Mouse (Mus musculus) embryonic fibroblast, embryonic 13.5 days (primary cell): Measurements from ENCODE around the gene Rad51b. TPM values are rescaled to one million over a fixed set of nuclear protein-coding genes. Genes with fewer than 3 reads are reported as not detected.

Source experiments
- H3K27ac ChIP-seq: 2 replicates; pipeline ENCODE4 v1.5.1; 2012; ENCODE audit warnings: low read length, control low read depth, inconsistent platforms; ENCODE audit not compliant: insufficient read depth
- H3K4me1 ChIP-seq: 2 replicates; pipeline ENCODE4 v1.6.1; 2011; ENCODE audit warnings: low read length; ENCODE audit not compliant: control insufficient read depth, insufficient read depth
- H3K4me3 ChIP-seq: 2 replicates; pipeline ENCODE4 v1.5.1; 2011; ENCODE audit warnings: mild to moderate bottlenecking, control low read depth, low read length; ENCODE audit not compliant: insufficient read depth
- CTCF ChIP-seq: IDR thresholded peaks from 2 replicates; pipeline ENCODE4 v1.5.1; 2011; ENCODE audit warnings: mild to moderate bottlenecking, control low read depth, low read length, moderate library complexity, borderline replicate concordance; ENCODE audit not compliant: insufficient read depth
- POLR2A ChIP-seq: IDR thresholded peaks from 2 replicates; pipeline ENCODE4 v1.6.1; 2011; ENCODE audit warnings: low read depth, mild to moderate bottlenecking, control low read depth, low read length, moderate library complexity
- polyA plus RNA-seq: library from polyadenylated mRNA; stranded (reverse); fragments of >200 nt; gene quantifications from 2 replicates; pipeline ENCODE4 v1.2.4, GENCODE M21; 2011; ENCODE audit warnings: low read depth; ENCODE audit not compliant: missing spikeins, insufficient read length

The Rad51b gene
- polyA plus RNA-seq, 1 experiment: 4.0 TPM

DNA sequence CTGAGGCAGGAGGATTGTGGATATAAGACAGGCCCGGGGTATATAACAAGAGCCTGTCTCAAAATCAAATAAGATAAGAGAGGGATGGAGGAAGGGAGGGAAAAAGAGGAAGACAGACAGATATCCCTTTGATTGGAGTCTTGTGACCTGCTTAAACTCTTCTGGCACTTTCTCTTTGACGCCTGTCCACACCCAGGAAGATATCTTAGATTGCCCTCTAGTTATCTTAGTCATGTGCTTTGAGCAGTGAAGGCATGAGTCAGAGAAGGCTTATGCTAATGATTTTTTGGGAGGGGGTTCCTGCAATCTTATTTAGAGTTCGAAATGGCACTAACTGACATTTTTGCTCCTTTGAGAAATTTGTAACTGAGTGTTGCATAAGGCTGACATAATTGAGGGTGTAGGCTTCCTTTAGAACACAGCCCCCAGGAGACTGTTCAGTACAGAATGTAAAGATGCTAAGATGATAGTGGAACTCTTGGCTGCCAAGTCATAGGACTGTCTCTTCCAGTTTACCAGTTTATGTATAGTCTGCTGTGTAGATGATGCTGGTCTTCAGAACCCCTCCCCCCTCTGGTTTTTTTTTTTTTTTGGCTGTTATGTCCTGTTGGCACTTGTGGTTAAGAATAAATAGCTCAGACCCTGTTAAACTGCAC, 55.1 kb downstream of the Rad51b start:
- no peak for TF ChIP-seq POLR2A
- no peak for TF ChIP-seq CTCF
- H3K4me3 ChIP-seq: no peak overlapping the region
- peak overlapping the region; percentile 39; the same call in 1 of the 2 replicates for H3K27ac ChIP-seq
- H3K4me1 ChIP-seq: peaks cover 29% of the 10 kb centered on the region

DNA sequence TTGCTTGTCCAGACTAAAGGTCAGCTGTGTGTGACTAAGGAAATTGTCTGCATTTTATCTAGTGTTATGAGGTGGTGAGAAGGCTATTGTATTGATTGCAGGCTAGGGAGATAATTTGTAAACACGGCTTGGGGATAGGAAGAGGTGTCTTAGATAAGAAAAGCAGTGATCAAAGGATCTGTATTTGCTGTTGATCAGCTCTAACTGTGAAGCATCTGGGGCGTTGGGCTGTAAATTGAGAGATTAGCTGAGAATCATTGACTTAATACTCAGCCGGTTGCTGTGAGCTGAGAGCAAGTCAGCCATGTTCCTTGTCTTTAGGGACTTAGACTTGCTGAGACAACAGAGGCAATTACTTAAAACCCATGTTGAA, 55.6 kb downstream of the Rad51b start:
- Histone ChIP-seq H3K4me3 (no peak overlapping the region), H3K4me1 (peaks cover 25% of the 10 kb centered on the region), H3K27ac (peak overlapping the region; percentile 59; the same call in 1 of the 2 replicates)
- no peak for TF ChIP-seq CTCF
- no peak for TF ChIP-seq POLR2A

DNA sequence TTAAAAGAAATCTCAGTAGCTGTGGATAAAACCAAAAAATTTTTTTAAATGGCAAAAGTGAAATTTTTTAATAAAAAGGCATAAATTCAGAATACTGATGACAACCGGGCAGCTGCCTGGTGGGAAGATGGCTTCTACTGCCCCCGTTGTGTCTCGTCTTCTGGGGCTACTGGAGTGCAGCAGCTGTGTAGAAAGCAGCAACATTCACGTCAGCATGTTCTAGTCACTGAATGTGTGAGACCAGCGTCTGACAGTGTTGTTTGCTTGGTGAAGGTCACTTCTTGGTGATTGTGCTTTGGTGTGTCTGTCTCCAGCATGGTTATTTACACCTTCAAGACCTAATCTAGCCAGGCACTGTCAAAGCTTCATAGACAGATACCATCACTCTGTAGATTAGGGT, 56.3 kb downstream of the Rad51b start:
- Histone ChIP-seq H3K4me3 (no peak overlapping the region), H3K27ac (no peak overlapping the region), H3K4me1 (peaks cover 25% of the 10 kb centered on the region)
- no peak for TF ChIP-seq POLR2A

DNA sequence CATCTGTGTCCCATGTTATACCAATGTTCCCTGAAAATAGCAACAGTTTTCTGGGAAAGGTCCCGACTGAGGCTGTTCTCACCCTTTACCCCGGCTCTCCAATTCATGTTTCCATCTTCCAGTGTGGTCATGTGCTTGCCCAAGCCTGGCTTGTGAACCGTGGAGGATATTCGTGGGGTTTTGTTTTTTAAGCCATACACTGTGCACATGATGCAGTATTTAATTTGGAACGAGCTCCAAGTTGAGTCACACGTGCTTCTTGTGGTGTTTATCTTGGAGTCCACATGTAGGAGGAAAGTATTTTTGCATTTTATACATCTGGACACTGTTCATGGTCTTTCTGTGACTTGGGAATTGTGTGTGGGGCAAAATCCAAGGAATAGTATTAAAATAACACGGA, 57.5 kb downstream of the Rad51b start:
- Histone ChIP-seq H3K27ac (peak overlapping the region; percentile 69), H3K4me3 (no peak overlapping the region)

DNA sequence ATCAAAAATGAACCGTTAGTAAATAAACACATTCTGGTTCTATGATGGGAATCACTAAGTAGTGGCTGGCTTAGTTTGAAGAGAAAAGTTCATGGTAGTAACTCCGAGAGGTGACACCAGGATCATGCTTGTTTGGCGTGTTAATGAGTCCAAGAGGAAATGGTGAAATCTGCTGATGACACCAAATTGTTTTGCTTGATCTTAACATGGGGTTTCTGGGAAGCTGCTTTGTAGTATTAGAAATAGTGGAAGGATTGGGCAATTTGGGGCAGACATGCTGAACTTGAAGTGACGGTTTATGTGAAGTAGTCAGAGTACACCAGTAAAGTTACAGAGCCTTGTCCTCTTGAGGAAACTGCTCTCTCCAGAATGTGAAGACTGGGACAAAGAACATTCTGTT, 59.1 kb downstream of the Rad51b start:
- no peak for TF ChIP-seq CTCF
- no peak for TF ChIP-seq POLR2A
- Histone ChIP-seq H3K27ac (no peak overlapping the region), H3K4me3 (no peak overlapping the region), H3K4me1 (peaks cover 25% of the 10 kb centered on the region)

More for the DNA sequence above, 57.5 kb downstream of the Rad51b start:
- no peak for TF ChIP-seq CTCF
- TF ChIP-seq POLR2A: no peak
- H3K4me1 ChIP-seq: peaks cover 25% of the 10 kb centered on the region

DNA sequence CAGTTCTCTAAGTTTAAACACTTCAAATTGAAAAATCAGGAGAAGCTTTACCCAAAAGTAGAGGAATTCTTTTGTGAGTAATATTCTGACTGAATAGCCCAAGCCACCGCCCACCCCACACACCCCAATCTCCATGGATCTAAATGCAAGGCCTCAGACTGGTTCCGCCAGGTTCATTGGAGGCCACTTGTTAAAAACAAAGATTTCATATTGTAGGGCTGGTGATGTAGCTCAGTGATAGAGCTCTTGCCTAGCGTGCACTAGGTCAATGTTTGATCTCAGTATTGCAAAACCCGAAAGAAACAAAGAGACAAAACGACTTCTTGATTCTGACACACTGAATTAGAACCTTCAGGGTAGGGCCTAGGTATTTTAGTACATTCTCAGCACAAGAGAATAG, 60.5 kb downstream of the Rad51b start:
- Histone ChIP-seq H3K27ac (no peak overlapping the region), H3K4me1 (peaks cover 16% of the 10 kb centered on the region), H3K4me3 (no peak overlapping the region)
- TF ChIP-seq POLR2A (no peak), CTCF (no peak)

DNA sequence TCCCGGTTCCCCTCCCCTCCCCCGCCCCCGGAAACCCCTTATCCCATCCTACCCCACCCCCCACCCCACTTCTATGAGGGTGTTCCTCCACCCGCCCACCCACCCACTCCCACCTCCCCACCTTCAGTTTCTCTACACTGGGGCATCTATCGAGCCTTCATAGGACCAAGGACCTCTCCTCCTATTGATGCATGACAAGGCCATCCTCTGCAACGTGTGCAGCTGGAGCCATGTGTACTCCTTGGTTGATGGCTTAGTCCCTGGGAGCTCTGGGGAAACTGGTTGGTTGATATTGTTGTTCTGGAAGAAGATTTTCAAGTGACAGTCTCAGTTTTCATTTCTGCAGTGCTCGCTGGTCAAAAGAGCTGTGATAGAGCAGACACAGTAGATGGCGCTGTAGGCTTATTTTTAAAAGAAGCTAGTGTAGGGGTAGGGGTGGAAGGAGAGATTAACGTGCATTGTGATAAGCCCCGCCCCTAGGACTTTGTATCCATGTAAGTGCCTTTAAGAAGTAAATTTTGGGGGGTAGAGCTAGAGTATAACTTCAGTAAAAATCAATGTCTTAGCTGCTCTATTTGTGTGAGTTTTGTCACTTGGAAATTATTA, 61.6 kb downstream of the Rad51b start:
- Histone ChIP-seq H3K4me1 (peaks cover 9% of the 10 kb centered on the region; the same call in 1 of the 2 replicates), H3K4me3 (no peak overlapping the region), H3K27ac (no peak overlapping the region)
- no peak for TF ChIP-seq POLR2A
- no peak for TF ChIP-seq CTCF

DNA sequence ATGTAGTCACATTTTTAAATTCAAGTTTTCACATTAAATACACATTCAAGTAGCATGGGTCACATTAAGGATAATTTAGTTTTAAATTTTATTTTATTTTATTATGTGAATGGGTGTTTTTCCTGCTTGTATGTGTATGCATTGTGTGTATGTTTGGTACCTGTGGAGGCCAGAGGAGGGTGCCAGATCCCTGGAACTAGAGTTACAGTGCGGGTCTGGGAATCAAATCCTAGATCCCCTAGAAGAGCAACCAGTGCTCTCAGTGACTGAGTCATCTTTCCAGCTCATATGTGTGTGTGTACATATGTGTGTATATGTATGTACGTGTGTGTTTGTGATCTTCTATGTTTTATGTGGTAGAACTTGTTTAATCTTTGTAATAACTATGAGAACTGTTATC, 62.3 kb downstream of the Rad51b start:
- TF ChIP-seq CTCF (no peak), POLR2A (no peak)
- H3K4me3 ChIP-seq: no peak overlapping the region
- peaks cover 7% of the 10 kb centered on the region; the same call in 1 of the 2 replicates for H3K4me1 ChIP-seq
- H3K27ac ChIP-seq: no peak overlapping the region

DNA sequence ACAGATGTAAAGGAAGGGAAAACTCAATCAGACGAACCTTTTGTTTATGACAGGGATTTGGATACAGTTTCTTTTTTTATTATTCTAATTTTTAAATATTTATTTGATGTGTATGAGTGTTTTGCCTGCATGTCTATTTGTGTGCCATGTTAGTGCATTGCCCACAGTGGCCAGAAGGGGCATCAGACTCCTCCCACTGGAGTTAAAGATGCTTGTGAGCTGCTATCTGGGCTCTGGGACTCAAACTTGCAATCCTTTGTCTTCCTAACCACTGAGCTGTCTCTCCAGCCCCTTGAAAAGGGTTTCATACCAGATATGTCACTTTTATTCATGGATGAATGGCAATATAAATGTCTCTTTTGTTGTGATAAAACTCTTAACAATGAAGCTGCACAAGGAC, 65.1 kb downstream of the Rad51b start:
- Histone ChIP-seq H3K4me3 (no peak overlapping the region), H3K27ac (no peak overlapping the region), H3K4me1 (no peaks in the 10 kb centered on the region)
- TF ChIP-seq CTCF (peak; percentile 29; the same call in 1 of the 2 replicates), POLR2A (no peak)

DNA sequence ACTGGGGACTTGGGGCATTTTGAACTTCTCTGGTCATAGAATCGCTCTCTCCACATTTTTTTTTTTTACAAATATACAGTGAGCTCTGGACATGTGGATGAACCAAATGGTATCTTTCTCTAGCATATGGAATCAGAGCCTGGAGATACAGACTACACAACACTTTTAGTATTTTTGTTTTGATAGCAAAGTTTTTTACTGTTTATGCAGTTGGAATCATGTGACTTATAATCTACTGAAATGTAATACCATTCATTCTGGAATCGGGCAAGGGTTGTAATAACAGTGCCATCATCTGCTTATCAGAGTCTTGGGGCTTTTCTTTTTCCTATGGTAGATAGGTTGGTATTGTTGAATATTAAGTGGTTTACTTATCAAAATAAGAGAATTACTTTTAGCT, 67.2 kb downstream of the Rad51b start:
- Histone ChIP-seq H3K27ac (no peak overlapping the region), H3K4me3 (no peak overlapping the region), H3K4me1 (no peaks in the 10 kb centered on the region)
- TF ChIP-seq POLR2A: no peak
- no peak for TF ChIP-seq CTCF
